Mouse (Mus musculus) thymus, adult 2 months (tissue): Measurements from ENCODE around the gene Pcsk5. TPM values are rescaled to one million over a fixed set of nuclear protein-coding genes. Genes with fewer than 3 reads are reported as not detected.
"Not testable (repeated sequence)": the region's sequence is repeated elsewhere in the genome, so short reads cannot be mapped to it uniquely, and the experiment has no call there.

Experiments used
- DNase-seq: peaks from one replicate; pipeline ENCODE4 v3.0.0; 2021
- H3K27ac ChIP-seq: fragments of 200-500 bp; 2 replicates; pipeline ENCODE4 v1.5.1; 2012; ENCODE audit warnings: low read length, control low read depth; ENCODE audit not compliant: control insufficient read depth, insufficient read depth
- H3K27me3 ChIP-seq: fragments of 200-500 bp; 2 replicates; pipeline ENCODE4 v1.6.1; 2012; ENCODE audit warnings: mild to moderate bottlenecking, low read length, moderate library complexity, mixed read lengths; ENCODE audit not compliant: control insufficient read depth, insufficient read depth
- H3K36me3 ChIP-seq: fragments of 200-500 bp; 2 replicates; pipeline ENCODE4 v1.6.1; 2012; ENCODE audit warnings: mild to moderate bottlenecking, low read length, moderate library complexity; ENCODE audit not compliant: control insufficient read depth, insufficient read depth
- H3K4me1 ChIP-seq: fragments of 200-500 bp; replicated peaks from 2 replicates; pipeline ENCODE4 v1.6.1; 2012; ENCODE audit warnings: low read length; ENCODE audit not compliant: control insufficient read depth, insufficient read depth
- H3K4me3 ChIP-seq: fragments of 200-500 bp; 2 replicates; pipeline ENCODE4 v1.5.1; 2012; ENCODE audit warnings: mild to moderate bottlenecking, low read length, control low read depth, moderate library complexity; ENCODE audit not compliant: control insufficient read depth, insufficient read depth
- CTCF ChIP-seq: fragments of 200-500 bp; IDR thresholded peaks from 2 replicates; pipeline ENCODE4 v1.5.1; 2012; ENCODE audit warnings: mild to moderate bottlenecking, control low read depth, low read length, moderate library complexity, borderline replicate concordance; ENCODE audit not compliant: control insufficient read depth, poor library complexity, insufficient read depth; ENCODE audit errors: extremely low read depth
- POLR2A ChIP-seq: fragments of 200-500 bp; IDR thresholded peaks from 2 replicates; pipeline ENCODE4 v1.6.1; 2012; ENCODE audit warnings: mild to moderate bottlenecking, low read length, control low read depth, moderate library complexity; ENCODE audit not compliant: control insufficient read depth, poor library complexity, insufficient read depth; ENCODE audit errors: extremely low read depth
- WGBS: fragments of 180-500 bp; shearing (Covaris S2); methylation state at CpG from one replicate; pipeline ENCODE4 v1.1.7; 2018; 5-methylcytosine and 5-hydroxymethylcytosine counted together
- polyA plus RNA-seq: library from polyadenylated mRNA; depleted of rRNA; stranded (reverse); fragments of >200 nt; gene quantifications from 2 replicates; pipeline ENCODE4 v1.2.3, GENCODE M21; 2012

Pcsk5 gene
- polyA plus RNA-seq, 1 experiment: 0.58 TPM

DNA sequence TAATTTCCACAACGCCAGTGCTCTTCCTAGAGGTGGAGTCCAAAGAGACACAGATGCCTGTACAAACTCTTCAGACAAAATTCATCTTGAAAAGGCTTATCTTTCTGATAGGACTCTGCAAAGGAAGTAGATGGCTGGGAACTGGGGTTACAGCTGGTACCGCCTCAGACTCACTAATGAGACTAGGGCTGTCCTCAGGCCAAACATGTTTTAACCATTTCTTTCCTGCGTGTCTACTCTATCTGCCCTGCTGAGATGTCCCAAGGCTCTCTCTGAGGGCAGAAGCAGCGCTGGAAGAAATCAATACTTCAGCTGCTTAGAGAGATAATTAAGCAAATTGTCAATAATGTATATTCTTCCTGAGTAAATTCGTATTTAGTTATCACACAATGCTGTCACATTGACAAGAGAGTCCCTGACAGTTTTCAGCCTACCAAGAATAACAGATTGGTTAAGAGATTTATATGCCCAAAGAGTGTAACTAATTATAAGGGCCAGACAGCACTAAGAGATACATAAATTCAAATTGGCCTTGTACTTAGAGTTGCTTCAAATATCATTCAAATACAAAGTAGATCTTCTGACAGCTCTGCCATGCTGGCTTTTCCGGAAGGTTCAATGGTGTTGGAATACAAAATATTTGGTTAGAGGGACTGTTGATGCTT is 355.2 kb downstream of the Pcsk5 start:
- WGBS: 82% methylated on average over 6 of the region's 6 CpGs
- no peak for DNase-seq

DNA sequence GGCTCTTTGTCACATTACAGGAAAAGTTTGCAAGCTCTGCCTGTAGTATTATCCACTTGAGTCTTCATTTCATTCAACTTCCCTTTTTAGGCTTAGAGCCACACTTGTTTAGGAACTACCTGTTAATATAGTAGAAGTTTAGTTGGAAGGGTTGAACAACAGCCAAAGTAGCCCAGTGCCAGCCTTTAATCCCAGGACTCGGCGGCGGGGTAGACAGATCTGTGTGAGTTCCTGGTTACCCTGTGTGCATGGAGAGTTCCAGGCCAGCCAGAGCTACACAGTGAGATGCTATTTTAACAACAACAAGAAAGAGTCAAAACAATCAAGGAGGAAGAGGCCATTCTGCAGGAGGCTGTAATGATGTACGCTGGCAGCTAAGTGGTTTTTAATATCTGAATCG is 358.0 kb downstream of the Pcsk5 start:
- no peak for DNase-seq
- Histone ChIP-seq H3K4me3 (no peak overlapping the region), H3K4me1 (no peaks in the 10 kb centered on the region), H3K27ac (no peak overlapping the region), H3K36me3 (no peaks in the 10 kb centered on the region), H3K27me3 (no peaks in the 10 kb centered on the region)
- 93% methylated on average over 5 of the region's 5 CpGs for WGBS
- TF ChIP-seq CTCF: no peak

More for the DNA sequence above, 355.2 kb downstream of the Pcsk5 start:
- TF ChIP-seq CTCF (no peak), POLR2A (no peak)
- Histone ChIP-seq H3K4me3 (no peak overlapping the region), H3K4me1 (no peaks in the 10 kb centered on the region), H3K27ac (no peak overlapping the region), H3K36me3 (no peaks in the 10 kb centered on the region), H3K27me3 (no peaks in the 10 kb centered on the region)

DNA sequence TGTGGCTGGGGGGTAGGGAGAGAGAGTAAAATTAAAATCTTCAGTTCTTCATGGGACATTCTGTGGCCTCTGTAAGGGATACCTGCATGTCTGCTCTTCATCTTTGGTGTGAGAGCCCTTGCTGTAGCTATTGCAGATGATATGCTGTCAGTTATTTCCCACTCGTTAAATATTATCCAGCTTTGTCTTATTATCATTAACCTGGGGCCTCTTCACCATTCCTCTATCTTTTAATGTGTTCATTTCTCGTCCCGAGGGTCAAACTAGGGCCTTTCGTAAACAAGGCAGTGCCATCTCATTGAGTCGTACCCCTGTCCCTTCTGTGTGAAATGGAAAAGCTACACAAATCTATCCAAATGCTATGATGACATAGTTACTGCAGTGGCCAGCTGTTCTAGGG is 361.4 kb downstream of the Pcsk5 start:
- Histone ChIP-seq H3K27me3 (no peaks in the 10 kb centered on the region), H3K27ac (no peak overlapping the region), H3K4me1 (no peaks in the 10 kb centered on the region), H3K4me3 (no peak overlapping the region), H3K36me3 (no peaks in the 10 kb centered on the region)
- no peak for DNase-seq
- 96% methylated on average over 5 of the region's 5 CpGs for WGBS
- no peak for TF ChIP-seq CTCF
- no peak for TF ChIP-seq POLR2A

DNA sequence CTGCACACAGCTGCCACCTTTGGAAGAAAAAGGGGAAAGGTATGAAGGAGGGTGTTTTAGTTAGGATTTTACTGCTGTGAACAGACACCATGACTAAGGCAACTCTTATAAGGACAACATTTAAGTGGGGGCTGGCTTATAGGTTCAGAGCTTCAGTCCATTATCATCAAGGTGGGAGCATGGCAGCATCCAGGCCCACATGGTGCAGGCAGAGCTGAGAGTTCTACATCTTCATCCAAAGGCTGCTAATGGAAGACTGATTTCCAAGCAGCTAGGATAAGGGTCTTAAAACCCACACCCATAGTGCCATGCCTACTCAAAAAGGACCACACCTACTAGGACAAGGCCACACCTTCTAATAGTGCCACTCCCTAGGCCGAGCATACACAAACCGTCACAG is 364.3 kb downstream of the Pcsk5 start:
- 100% methylated on average over 2 of the region's 2 CpGs for WGBS

GRCm38 (mm10) chr19:17471861-17472260 is 365.6 kb downstream of the Pcsk5 start:
- H3K4me1 ChIP-seq: no peaks in the 10 kb centered on the region
- TF ChIP-seq POLR2A (no peak), CTCF (no peak)
- 84% methylated on average over 7 of the region's 7 CpGs for WGBS
- H3K4me3 ChIP-seq: no peak overlapping the region
- no peaks in the 10 kb centered on the region for H3K27me3 ChIP-seq
- DNase-seq: no peak
- no peaks in the 10 kb centered on the region for H3K36me3 ChIP-seq
- H3K27ac ChIP-seq: no peak overlapping the region

More for the DNA sequence above, 364.3 kb downstream of the Pcsk5 start:
- H3K27me3 ChIP-seq, H3K4me3 ChIP-seq, H3K27ac ChIP-seq, H3K4me1 ChIP-seq, DNase-seq, H3K36me3 ChIP-seq: not testable (repeated sequence)

DNA sequence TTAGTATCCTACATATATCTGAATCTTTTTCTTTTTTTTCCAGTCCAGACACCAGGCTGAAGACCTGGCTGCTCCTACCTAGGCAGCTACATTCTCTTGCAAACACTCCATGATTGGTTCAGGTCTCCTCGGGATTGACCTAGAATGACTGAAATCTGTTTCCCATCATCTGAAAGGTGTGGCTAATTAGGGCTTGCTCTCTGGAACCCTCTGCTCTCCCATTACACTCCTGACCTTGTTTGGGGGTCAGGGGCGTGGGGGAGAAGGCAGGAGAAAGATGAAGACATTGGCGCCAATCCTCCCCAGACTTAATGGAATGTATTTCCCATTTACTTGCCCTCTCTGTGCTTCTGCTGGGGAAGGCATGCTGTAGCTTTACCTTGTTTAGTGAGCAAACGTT is 366.2 kb downstream of the Pcsk5 start:
- H3K27me3 ChIP-seq: no peaks in the 10 kb centered on the region
- H3K4me1 ChIP-seq: no peaks in the 10 kb centered on the region
- WGBS: 88% methylated on average over 4 of the region's 4 CpGs
- H3K4me3 ChIP-seq: no peak overlapping the region
- no peak for TF ChIP-seq POLR2A
- no peak for TF ChIP-seq CTCF
- H3K36me3 ChIP-seq: no peaks in the 10 kb centered on the region
- no peak for DNase-seq
- H3K27ac ChIP-seq: no peak overlapping the region

GRCm38 (mm10) chr19:17467556-17468211 is 369.7 kb downstream of the Pcsk5 start:
- 53% methylated on average over 6 of the region's 6 CpGs for WGBS
- no peak overlapping the region for H3K27ac ChIP-seq
- H3K36me3 ChIP-seq: no peaks in the 10 kb centered on the region
- H3K4me3 ChIP-seq: no peak overlapping the region
- no peak for DNase-seq
- no peaks in the 10 kb centered on the region for H3K27me3 ChIP-seq
- no peaks in the 10 kb centered on the region for H3K4me1 ChIP-seq
- no peak for TF ChIP-seq POLR2A
- no peak for TF ChIP-seq CTCF
